Mouse (Mus musculus) layer of hippocampus, postnatal 36 days (tissue): ENCODE results near the gene Clybl. TPM values are rescaled to one million over a fixed set of nuclear protein-coding genes. Genes with fewer than 3 reads are reported as not detected.

ENCODE experiments used
- DNase-seq, 2 experiments: peaks; one replicate each; pipeline ENCODE4 v3.0.0; 2022
- total RNA-seq, 2 experiments: library from RNA; stranded (reverse); gene quantifications; 2 replicates each; pipeline ENCODE4 v1.2.3; 2021

Clybl gene
- 10 to 100 TPM; 24.1 to 29.9 TPM for total RNA-seq

GRCm38 (mm10) chr14:122181078-122181814, at the start of gene Clybl:
Gene Clybl (plus strand): TSS chr14:122181704.
- peak; percentile 94 for DNase-seq

- no peak for DNase-seq
These were observed 45.1 kb upstream of the Clybl start for GRCm38 (mm10) chr14:122136368-122136928.

- no peak for DNase-seq
These were observed 44.3 kb upstream of the Clybl start for GRCm38 (mm10) chr14:122137234-122137633.

- no peak for DNase-seq
These were observed 41.4 kb upstream of the Clybl start for GRCm38 (mm10) chr14:122140126-122140525.

GRCm38 (mm10) chr14:122143585-122144269, 37.8 kb upstream of the Clybl start:
- no peak for DNase-seq

- DNase-seq: no peak
These were observed 36.1 kb upstream of the Clybl start for GRCm38 (mm10) chr14:122145374-122145773.

- no peak for DNase-seq
These were observed 30.9 kb upstream of the Clybl start for GRCm38 (mm10) chr14:122150616-122151015.

- no peak for DNase-seq
These were observed 23.8 kb upstream of the Clybl start for GRCm38 (mm10) chr14:122157738-122158137.

GRCm38 (mm10) chr14:122160916-122161315, 20.6 kb upstream of the Clybl start:
- DNase-seq: no peak

- no peak for DNase-seq
These were observed 12.6 kb upstream of the Clybl start for GRCm38 (mm10) chr14:122168912-122169311.

- DNase-seq: no peak
These were observed 11.2 kb upstream of the Clybl start for GRCm38 (mm10) chr14:122170202-122170781.

GRCm38 (mm10) chr14:122171031-122171430, 10.5 kb upstream of the Clybl start:
- DNase-seq: no peak

- DNase-seq: no peak
These were observed 5.2 kb upstream of the Clybl start for GRCm38 (mm10) chr14:122176263-122176798.

GRCm38 (mm10) chr14:122179262-122179661, 2.2 kb upstream of the Clybl start:
- DNase-seq: peak in 1 of 2 experiments; percentile 16

- DNase-seq: no peak
These were observed 282 bp downstream of the Clybl start for GRCm38 (mm10) chr14:122181815-122182157.

GRCm38 (mm10) chr14:122182220-122182619, 716 bp downstream of the Clybl start:
- DNase-seq: no peak

- DNase-seq: no peak
These were observed 2.5 kb downstream of the Clybl start for GRCm38 (mm10) chr14:122183974-122184373.

- DNase-seq: no peak
These were observed 6.7 kb downstream of the Clybl start for GRCm38 (mm10) chr14:122188250-122188649.

- peak in 1 of 2 experiments; percentile 27 for DNase-seq
These were observed 8.4 kb downstream of the Clybl start for GRCm38 (mm10) chr14:122189901-122190300.

- DNase-seq: no peak
These were observed 9.0 kb downstream of the Clybl start for GRCm38 (mm10) chr14:122190527-122190926.

GRCm38 (mm10) chr14:122190941-122191510, 9.5 kb downstream of the Clybl start:
- DNase-seq: peak; percentile 48 to 56

GRCm38 (mm10) chr14:122194630-122195029, 13.1 kb downstream of the Clybl start:
- DNase-seq: no peak

GRCm38 (mm10) chr14:122196851-122197250, 15.3 kb downstream of the Clybl start:
- DNase-seq: no peak
